Mouse (Mus musculus): ENCODE measurements at regions not wholly inside any gene's neighbourhood (a gene's known extent, or its start where the extent isn't known, plus 50 kb on each side); places are given as distances from the start of the nearest gene placed in this dataset.

- peak; percentile 2 for DNase-seq
Measured at GRCm38 (mm10) chr11:18011101-18011733, 57.5 kb upstream of the Etaa1 start.

GRCm38 (mm10) chr11:18008140-18008539 lies 54.5 kb upstream of the Etaa1 start:
- DNase-seq, result no peak

All from kidney, adult 11 months (tissue).